Mouse (Mus musculus) liver (tissue): ENCODE data around the gene Adgrl3.
A peak's percentile ranks its signal among the peaks of the same experiment; 100 is the strongest.

Source experiments
- DNase-seq: peaks from one replicate; pipeline ENCODE4 v3.0.0-alpha.2; 2020; ENCODE audit warnings: mixed read lengths

The Adgrl3 gene

DNA sequence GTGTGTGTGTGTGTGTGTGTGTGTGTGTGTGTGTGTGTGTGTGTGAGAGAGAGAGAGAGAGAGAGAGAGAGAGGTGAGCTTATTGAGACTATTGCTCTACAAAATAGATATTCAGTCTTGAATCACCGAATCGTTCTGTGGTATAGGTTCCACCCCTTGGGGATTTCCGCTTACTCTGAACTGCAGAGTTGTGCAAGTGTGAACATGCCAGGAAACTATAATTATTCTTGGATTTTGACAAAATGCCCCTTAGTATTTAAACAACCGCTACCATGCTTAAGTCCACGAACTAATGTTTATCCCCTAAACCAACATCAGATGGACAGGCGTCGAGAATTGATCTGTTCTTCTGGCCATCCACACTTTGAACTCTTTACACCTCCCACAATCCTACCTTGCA is 57.1 kb downstream of the Adgrl3 start:
- DNase-seq: no peak

DNA sequence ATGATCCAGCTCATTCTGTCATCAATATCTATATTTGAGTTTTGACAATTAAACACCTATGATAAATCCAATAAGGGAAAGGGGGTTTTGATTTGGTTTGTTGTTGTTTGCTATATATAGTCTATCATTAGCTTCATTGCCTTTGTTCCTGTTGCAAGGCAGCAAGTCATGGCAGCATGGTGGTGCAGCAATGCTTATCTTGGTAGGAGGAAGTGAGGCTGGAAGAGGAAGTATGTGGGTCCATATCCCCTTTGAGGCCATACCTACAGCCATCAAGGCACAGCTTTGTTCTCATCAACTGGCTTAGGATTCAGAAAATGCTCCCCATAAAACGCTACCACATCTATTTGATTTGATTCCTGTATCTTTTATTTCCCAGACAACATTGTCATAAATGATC is 58.1 kb downstream of the Adgrl3 start:
- DNase-seq: no peak

DNA sequence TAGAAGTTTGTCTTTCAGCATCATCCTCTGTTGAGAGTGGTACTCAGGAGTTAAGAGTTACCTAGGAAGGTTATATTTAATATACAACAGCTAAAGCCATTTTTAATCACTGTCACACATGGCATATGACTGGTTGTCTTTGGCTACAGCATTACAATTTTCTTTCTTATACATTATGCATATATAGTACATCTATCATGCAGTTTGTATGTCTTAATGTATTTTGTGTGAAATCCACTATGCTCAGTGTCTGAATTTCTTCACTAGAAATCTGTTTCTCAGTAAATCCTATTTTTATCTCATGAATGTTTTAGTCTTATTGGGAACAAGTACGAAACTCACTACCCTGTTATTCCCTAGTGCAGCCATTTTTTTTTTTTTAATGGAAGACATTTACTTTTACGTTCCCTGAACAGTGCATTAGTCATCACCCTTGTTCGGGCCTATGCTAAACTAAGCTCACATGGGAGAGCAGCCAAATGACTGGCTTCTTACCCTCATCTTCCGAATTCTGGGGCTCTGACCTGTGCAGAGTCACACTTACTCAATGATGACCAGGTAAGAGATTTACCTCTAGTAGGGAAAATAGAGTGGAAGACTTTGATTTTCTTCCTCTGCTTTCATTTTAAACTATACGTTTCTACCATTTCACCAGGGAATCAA is 63.9 kb downstream of the Adgrl3 start:
- DNase-seq: no peak

DNA sequence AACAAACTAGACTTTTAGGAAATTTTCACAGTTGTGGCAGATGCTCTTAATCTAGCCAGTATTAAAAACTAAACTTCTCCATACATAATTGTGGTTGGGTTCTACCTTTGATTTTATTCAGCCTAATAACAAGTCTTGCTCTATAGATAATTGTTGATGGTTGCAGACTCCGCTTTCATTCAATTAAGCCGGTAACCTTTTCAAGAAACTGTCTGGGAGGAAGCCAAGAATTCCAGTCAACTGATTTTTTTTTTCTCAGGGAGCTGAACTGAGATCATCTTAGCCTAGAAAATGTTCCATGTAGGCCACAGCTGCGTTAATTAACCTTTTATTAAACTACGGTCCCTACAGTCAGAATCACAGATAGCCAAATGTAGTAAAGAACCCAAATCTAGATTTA is 65.2 kb downstream of the Adgrl3 start:
- no peak for DNase-seq

DNA sequence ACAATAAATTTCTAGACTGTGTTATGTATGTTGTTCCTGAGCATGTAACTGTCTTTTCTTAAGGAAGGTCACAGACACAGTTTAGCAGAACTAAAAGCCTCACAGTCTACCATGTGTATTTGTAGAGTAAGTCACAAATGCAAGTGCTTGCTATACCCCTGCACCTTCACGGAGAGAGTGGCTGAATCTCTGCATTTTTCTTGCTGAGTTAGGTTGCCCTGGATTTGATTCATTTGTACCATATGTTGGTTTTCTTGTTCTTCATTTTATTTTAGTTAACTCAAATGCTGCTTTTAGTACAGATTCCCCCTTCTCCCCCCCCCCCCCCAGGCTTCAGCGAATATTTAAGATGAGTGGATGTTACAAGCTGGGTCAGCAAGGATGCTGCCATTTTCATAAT is 68.7 kb downstream of the Adgrl3 start:
- DNase-seq: no peak

DNA sequence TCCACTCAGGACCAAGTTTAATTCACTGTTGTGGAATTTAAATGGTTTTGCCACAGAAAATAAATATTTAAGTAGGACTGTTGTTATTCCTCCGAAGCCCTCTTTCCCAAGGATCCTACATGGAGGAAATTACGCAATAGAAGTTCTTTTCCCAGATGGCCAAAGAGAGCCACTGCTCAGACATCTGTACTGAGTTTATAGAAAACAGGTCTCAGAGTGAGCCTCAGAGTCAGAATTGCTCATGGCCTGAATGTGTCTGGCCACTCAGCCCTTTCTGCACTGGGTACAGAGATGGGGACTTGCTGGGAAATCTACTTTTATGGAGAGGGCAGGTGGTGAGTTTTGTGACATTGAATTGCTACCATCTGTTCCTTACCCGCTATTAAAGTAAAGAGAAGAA is 74.7 kb downstream of the Adgrl3 start:
- DNase-seq: no peak

DNA sequence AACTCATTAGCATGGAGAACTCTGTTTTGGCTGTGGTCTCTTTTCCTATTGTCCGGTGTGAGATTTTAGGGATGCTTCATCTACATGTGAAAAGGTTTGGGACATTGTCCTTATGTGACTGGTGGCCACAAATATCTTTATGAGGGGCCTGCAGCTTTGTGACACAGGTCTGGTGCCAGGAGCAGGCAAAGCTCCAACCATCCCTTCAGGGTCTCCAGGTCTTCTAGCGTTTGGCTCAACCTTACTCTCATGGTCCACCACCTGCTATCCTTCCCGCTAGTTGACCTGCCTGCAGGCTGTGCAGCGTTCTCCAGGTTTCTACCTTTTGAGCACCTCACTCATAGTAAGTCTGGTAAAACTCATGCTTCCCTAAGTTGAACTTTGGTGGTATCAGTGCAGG is 77.2 kb downstream of the Adgrl3 start:
- no peak for DNase-seq

DNA sequence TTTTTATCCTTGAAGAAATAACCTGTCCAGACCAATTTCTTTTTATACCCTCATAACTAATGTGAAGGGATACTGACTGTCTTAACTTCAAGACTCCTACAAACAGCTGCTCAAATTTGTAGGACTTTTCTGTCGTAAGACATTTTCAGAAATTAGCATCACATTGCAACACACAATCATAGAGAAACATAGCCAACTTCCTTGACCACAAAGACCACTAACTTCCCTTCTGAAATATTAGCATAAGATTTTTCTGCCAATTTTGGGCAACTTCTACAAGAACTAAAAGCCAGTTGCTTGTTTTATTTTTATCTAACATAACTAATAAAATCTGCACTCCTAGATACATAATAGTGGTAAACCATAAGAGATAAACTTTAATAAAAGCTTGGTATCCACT is 87.5 kb downstream of the Adgrl3 start:
- DNase-seq: no peak

DNA sequence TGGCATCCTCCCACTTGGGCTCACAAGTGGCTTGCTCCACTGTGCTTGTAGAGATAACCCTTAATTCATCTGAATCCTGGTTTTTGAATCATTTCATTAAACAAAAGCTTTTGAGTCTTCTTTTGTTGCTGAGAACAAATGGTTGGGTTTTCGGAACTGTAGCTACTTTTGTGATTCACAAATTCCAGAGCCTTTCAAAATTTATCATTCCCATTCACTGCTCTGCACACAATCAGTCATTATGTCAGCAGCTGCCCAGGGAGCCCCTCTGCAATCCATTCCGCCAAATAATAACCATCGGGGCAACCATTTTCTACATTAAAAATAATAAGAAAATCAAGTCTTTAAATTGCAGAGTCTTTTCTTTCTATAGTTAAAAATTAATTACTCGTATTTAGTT is 104.5 kb downstream of the Adgrl3 start:
- DNase-seq: no peak

DNA sequence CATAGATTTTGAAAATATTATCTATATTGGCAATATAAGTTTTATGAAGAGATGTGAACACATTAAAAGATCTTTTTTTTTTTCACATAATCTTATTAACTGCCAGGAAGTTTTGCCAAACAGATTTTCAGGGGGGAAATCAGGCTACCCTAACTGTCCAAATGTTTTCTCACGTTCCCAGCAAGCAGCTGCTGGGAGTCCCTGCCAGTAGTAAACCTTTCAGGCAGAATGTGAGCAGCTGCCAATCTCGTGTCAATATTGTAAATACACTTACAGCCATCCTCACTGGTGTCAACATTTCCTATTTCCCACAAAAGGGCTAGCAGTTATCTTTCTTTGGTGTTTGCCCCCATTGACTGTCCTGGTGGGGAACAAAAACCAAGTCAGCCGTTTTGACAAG is 107.7 kb downstream of the Adgrl3 start:
- DNase-seq: no peak

DNA sequence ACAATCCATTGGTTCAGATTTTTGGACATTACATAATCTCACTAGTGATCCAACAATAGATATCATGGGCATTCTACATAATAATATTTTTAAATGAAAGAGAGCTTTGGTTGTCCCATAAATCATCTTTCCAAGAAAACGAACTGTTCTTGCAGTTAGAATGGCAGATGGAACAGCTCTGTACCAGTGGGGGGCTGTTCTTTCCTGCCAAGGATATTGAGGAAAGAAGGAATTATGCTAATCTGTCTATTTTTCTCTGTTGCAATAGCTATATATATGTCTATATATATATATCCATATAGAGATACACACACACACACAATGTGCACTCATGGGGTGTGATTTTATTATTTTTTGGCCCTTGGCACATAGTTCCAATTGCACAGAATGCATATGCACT is 116.5 kb downstream of the Adgrl3 start:
- no peak for DNase-seq

DNA sequence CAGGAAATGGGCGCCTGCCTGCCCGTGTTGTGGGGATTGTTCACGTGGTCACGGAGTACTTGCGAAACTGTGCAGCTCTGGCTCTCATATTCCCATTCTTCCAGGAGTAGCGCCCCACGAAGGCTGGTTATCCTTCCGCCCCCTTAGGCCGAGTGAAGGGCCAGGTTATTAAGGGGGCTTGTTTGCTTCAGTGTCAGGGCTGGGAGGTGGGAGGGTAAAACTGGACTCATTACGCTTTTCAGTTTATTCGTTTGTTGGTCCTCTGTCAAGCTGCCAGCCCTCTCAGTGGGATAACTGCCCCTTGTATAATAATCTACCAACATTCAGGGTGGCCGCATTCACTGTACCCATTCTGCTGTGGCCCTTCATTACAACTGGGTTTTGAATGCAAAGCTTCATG is 135.9 kb downstream of the Adgrl3 start:
- no peak for DNase-seq

DNA sequence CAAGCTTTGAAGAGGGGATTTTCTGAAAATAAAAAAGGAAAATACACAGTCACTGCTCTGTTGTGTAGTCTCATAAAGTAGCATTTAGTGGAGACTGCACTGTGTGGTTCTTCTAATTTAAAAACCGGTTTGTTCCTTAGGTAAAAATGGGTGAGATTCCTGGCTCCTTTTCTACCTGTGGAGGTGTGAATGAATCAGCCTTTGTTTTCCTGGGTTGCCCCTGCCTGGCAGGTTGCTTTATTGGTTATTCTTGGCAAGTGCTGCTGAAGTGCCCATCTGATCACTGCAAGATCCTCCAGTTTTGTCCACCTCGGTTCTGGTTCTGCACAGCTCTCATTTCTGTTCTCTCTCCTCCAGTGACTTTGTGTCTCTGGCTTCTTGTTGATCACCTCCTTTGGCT is 136.3 kb downstream of the Adgrl3 start:
- no peak for DNase-seq

DNA sequence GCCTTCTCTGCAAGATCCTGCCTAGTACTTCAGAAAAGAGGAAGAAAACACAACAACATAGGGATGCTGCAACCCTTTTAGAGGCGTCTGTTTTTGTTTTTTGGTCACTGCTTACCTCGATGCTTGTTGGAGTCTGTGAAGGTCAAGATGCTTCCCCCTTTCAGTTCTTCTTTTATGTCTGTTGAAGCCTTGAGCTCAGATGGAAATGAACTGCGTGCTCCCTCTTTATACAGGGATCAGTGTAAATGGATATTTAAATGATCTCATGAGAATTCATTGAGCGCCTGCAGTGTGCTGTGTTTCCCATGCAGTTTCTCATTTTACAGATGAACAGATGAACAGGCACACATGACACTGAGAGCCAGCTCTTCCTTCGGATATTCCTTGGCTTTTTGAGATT is 136.9 kb downstream of the Adgrl3 start:
- no peak for DNase-seq

DNA sequence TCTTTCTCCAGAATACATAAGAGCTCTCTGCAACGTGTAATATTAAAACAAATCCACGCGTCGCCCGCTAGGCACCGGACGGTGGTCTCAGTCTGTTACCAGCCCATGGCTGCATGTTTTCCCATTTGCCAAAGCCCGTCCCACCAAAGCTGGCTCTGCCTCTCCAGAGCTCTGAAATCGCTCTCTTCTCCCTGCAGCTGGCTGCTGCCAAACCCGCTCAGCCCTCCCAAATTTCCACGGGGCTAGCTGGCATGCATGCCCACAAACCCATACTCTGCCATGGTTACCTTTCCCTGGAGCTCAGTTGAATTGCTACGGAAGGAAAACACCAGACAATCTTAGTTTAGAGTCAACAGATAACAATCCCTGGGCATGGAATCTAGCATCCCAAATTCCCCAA is 139.1 kb downstream of the Adgrl3 start:
- no peak for DNase-seq

DNA sequence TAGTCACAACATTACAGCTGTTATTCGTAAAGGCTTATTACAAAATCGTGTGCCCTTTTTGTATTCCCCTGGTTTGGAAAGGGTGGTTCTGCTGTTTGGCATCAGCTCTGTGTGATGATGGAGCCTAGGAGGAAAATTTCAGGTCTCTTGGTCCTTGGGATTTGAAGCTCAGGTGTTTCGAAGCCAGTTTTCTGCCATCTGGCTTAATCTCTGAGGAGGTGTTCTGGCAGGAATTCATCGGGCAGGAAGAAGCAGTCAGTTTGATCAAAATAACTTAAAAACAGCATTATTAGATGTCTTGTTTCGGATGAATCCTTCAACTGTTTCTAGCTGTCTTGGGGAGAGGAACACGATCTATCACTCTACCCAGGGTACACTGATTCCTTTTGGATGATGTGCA is 140.5 kb downstream of the Adgrl3 start:
- DNase-seq: no peak

DNA sequence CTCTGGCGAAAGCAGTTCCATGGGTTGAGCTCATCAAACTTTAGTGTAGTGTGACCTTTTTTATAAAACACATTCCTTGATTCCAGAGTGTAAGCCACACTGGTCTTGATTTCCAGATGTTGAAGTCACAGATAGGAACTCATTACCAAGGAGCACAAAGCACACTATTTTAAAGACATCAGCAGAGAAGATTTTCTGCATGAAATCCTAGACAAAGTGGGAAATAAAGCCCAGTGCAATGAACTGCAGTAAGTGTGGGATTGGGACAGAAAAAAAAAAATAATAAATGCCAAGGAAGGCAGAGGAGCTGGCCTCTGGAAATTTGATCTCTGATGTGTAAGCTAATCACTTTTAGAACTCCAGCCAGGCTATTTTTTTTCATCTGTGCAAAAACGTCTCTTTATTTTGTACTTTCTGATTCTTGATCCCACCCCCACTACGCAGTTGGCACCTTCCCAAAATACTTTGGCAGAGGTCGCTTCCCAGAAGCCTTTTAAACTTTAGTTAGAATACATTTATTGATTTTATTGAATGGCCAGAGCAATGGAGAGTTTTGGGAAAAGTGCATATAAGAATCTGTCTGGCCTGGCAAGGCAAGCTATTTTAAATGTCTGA is 169.0 kb downstream of the Adgrl3 start:
- peak; percentile 9 for DNase-seq

DNA sequence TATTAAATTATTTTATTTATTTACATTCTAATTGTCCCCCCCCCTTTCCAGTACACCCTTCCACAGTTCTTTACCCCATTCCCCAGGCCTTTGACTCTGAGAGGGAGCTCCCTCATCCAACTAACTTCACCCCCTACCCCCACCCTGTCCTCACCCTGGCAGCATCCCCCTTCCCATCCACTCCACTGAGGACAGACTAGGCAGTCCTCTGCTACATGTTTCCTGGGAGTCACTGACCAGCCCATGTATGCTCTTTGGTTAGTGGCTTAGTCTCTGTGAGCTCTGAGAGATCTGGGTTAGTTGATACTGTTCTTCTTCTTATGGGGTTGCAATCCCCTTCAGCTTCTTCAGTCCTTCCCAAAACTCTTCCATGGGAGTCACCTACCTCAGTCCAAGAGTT is 180.4 kb downstream of the Adgrl3 start:
- no peak for DNase-seq

DNA sequence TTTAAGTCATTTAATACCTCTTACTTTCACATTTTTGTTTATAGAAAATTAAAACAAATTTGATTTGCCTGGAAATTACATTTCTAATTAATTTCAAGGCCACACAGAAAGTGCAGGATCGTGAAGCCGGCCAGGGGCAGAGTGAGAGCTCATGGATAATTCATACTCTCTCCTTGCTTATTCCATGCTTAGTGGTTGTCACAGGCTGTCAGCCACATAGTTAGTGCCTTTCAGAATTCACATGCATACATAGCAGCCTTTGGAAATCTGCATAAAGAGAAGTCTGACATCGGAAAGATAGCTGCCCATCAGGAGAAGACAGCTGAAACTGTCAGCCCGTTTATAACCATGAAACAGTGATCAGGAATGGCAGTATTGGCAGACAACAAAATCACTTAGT is 181.9 kb downstream of the Adgrl3 start:
- DNase-seq: no peak

DNA sequence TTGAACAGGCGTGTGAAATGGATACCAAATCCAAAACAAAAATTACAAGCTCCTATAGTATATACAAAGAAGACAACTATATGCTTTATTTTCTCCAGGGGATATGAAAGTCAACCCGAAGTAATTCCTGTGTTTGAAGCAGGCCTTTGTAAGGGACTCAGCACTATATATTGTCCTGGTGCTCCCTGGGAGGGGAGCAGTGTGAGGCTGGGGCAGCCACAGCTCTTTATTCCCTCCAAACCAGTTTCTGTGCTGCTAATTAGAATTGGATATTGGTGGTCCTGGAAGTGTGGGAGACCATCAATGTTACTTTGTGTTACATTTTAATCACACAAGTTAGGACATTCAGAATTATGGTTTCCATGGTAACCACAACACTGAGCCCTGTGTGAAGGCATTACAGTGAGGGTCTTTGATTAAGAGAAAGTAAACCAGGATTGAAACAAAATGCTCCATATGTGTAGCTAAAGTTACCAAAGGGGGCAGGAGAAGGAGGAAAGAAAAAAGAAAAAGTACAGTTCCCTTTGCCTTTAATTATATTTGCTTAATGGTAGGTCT is 198.6 kb downstream of the Adgrl3 start:
- no peak for DNase-seq

DNA sequence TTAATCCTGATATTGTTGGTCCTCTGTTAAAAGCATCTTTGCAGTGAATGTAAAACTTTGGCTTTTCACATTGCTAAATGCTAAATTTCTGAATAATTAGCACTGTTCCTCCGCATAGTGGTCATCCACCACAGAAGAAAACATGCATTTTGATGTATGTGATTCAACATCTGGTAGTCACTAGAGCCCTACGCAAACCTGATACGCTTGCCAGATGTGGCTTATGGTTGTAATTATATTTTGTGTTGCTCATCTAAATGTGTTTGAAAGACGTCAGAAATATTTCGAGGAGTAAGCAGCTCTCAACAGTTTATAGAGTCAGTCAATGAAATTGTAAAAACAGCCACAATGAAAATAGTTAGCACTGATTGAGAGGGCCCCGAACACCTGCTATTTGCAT is 204.5 kb downstream of the Adgrl3 start:
- DNase-seq: no peak

DNA sequence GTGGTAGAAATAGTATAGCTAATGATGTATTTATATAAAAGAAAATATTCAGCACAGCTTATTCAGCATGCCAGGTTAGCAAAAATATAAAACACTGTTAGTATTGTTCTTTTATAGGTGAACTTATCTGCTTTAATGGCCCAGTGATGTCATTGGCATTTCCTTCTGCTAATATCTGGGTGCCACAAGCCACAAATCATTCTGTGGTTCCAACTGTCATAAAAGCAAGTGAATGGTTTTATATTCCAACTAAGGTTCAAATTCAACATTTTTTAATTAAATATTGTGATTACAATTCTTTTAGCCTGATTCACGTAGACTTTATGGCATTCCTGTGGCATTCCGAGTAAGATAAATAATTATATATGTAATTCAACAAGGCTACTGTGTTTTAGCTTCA is 205.5 kb downstream of the Adgrl3 start:
- no peak for DNase-seq

DNA sequence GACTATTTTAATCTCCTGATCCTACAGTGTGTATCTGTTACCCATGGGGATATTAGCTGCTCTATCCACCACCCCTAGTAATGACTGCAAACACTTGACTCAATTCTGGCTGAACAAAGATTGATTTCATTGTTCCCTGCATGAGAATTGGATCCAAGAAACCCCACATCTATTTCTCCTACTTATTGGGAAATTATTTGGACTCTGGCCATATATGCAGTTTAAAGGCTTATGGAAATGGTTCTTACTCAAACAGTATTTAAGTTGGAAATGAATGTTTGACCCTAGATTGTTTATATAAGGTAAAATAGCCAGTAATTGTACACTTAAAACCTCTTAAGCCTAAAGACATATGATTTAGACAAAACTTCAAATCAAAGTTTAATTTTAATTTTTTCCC is 207.3 kb downstream of the Adgrl3 start:
- DNase-seq: no peak

DNA sequence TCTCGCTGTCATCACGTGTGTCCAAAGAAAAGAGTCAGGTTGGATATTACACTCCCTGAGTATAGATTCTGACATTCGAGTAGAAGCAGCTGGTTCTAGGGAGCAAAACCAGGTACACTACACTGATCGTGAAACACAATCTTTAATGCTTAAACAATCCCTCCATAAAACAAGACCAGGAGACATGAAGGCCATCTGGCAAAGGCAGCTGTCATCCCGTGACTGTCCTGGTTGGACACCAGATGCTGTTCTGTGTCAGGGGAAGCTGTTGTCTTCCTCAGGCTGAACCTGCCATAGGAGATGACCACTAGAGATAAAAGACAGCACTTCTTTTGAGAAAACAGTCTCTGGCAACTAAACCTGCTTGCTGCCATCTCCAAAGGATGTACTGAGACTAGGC is 228.8 kb downstream of the Adgrl3 start:
- DNase-seq: no peak

DNA sequence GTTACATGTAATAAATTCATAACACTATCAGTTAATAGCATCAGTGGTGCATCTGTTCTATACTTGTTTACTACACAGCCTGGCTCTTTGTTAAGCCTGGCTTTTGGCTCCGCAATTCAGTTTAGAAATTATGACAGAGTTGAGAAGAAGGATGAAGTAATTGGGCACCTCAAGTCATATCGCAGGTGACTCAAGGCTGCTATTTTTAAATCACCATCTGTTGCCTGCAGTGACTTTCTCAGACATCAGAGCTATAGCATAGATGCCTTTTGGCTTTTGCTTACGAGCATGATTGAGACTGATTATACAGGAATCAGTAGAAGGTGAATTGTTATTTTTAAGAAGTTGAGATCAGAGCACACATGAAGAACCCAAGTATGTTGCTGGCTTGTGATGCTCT is 236.2 kb downstream of the Adgrl3 start:
- DNase-seq: no peak
